Mouse (Mus musculus) brown adipose tissue, adult 24 weeks (tissue): Measurements from ENCODE around the gene Gsta2. TPM values are rescaled to one million over a fixed set of nuclear protein-coding genes. Genes with fewer than 3 reads are reported as not detected.
"Not testable (repeated sequence)": the region's sequence is repeated elsewhere in the genome, so short reads cannot be mapped to it uniquely, and the experiment has no call there.

Experiments
- H3K27ac ChIP-seq: fragments of 200-500 bp; replicated peaks from 2 replicates; pipeline ENCODE4 v1.5.1; 2012; ENCODE audit warnings: low read depth, mild to moderate bottlenecking, low read length
- H3K4me1 ChIP-seq: fragments of 200-500 bp; 2 replicates; pipeline ENCODE4 v1.6.1; 2012; ENCODE audit warnings: low read length, mixed read lengths; ENCODE audit not compliant: control insufficient read depth, insufficient read depth, insufficient read length
- H3K4me3 ChIP-seq: fragments of 200-500 bp; 2 replicates; pipeline ENCODE4 v1.5.1; 2012; ENCODE audit warnings: low read depth, mild to moderate bottlenecking, low read length, moderate library complexity; ENCODE audit not compliant: insufficient read depth
- polyA plus RNA-seq: library from polyadenylated mRNA; stranded (reverse); fragments of >200 nt; gene quantifications from 2 replicates; pipeline ENCODE4 v1.2.4, GENCODE M21; 2012; ENCODE audit not compliant: missing spikeins, insufficient read depth, insufficient read length

Gene Gsta2
- polyA plus RNA-seq, 1 experiment: not detected

DNA sequence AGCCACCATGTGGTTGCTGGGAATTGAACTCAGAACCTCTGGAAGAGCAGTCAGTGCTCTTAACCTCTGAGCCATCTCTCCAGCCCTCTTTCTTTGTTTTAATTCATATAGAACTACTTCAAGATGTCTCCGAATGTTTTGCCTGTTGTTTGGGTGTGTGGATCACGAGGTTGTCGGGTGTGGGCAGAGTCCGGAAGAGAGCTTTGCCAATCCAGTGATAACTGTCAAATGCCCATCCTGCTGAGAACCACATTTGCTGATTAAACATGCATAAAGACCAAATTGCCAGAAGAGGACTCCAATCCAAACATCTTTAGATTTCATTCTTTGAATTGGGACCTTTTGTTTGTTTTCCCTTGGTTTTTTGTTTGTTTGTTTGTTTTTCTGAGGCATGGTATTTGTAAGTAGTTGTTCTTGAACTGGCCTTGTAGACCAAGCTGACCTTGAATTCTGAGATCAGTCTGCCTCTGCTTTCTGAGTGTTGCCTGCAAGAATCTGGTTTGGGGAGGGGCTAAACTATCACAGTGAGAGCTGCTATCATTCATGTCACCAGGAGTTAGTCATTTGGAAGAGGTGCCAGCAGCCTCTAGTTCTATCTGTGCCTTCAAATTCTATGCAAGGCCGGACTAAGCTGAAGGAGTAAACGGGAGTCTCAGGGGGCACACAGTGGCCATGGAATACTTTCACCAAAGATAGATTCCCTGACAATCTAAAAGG is 3.9 kb downstream of the Gsta2 start:
- H3K4me3 ChIP-seq: no peak overlapping the region
- no peak overlapping the region for H3K27ac ChIP-seq
- no peaks in the 10 kb centered on the region for H3K4me1 ChIP-seq

GRCm38 (mm10) chr9:78350007-78350406 is 5.6 kb downstream of the Gsta2 start:
- H3K4me1 ChIP-seq, H3K4me3 ChIP-seq, H3K27ac ChIP-seq: not testable (repeated sequence)

DNA sequence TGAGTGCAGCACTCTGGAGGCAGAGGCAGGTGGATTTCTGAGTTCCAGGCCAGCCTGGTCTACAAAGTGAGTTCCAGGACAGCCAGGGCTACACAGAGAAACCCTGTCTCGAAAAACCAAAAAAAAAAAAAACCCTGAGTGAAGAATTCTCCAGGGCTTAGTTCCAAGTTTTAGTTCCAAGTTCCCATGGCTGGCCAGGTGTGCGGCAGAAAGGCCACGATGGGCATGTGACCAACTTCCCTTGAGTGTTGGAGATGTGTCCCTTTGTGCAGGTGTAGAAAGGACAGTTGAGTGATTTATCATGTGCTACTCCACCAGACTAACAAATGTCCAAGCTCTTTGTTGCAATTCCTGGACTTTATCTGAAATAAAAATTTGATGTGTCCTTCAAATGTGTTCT is 6.4 kb downstream of the Gsta2 start:
- not testable (repeated sequence) for H3K27ac ChIP-seq

DNA sequence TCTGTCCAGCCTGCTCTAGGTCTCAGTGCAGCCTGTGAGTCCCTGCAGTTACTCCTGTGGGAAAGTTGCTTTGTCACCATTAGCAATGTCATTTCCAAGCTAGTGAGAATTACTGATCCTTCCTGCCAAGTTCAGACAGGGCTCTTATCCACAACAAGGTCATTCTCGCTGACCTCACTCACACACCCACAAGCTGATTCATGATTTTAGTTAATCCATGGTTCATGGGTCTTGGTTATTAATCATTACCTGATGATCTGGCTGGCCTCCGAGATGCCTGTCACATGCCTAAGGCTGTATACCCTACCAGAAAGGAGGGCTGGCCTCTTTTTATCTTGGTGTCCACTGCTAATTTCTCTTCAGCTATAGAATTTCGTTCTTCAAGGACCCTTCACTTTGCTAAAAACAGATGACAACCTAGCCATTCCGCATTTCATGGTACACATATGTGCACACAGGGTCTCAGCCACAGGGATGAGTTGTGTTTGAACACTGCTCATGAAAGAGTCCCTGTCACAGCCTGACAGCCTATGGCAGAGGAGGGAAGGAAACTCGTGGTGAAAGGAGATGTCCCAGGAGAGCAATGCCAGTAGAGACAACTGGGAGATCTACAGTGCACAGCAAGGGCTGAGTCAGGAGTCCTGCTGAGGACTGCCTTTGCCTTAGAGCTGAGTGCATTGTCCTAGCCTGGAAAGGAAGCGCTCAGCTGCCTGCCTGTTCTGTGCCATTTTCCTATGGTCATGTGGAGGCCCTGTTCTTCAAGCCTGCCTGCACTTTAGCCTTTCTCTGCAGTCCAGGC is 7.2 kb downstream of the Gsta2 start:
- not testable (repeated sequence) for H3K27ac ChIP-seq, H3K4me1 ChIP-seq, H3K4me3 ChIP-seq

More for the DNA sequence above, 6.4 kb downstream of the Gsta2 start:
- not testable (repeated sequence) for H3K4me3 ChIP-seq, H3K4me1 ChIP-seq

- H3K4me1 ChIP-seq: no peaks in the 10 kb centered on the region
- no peak overlapping the region for H3K4me3 ChIP-seq
- no peak overlapping the region for H3K27ac ChIP-seq
These were observed 8.6 kb downstream of the Gsta2 start for GRCm38 (mm10) chr9:78347004-78347403.

DNA sequence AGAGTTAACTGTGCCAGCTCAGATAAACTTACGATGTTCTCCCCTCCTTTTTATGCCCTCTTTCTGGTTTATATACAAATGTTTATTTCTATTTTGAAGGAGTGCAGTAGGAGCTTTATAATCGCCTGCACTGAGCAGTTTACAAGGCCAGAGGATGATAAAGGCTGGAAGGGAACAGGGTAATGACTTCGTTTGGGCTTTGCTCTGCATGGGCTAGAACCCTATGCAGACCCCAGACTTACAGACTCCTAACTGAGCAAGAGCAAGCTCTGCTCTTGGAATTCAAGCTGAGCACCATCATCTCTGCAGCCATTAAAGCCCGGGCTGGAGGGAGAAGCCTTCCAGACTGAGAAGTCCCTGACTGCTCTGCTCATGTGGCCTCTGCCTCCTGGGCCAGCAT is 10.4 kb downstream of the Gsta2 start:
- not testable (repeated sequence) for H3K27ac ChIP-seq, H3K4me1 ChIP-seq, H3K4me3 ChIP-seq

GRCm38 (mm10) chr9:78343055-78343454 is 12.5 kb downstream of the Gsta2 start:
- H3K4me3 ChIP-seq, H3K4me1 ChIP-seq, H3K27ac ChIP-seq: not testable (repeated sequence)

GRCm38 (mm10) chr9:78342494-78342893 is 13.1 kb downstream of the Gsta2 start:
- H3K4me3 ChIP-seq, H3K27ac ChIP-seq, H3K4me1 ChIP-seq: not testable (repeated sequence)

DNA sequence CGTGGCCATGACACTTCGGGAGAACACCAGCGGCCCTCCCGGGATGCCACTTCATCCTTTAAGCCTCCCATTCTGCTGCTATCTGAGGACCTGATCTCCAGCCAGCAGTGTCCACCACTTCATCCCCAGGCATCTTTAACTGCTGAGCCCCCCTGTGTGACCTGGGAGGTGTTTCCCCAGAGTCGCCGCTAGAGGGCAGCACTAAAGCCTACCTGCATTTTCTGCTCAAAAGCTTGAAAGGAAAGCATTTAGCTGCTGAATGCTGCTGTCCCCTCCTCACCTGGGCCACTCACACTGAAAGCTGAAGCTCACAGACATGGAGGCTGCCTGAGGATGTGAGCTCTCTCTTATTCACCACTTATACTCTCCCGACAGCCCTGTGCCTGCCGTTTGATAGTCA is 15.3 kb downstream of the Gsta2 start:
- H3K27ac ChIP-seq, H3K4me1 ChIP-seq, H3K4me3 ChIP-seq: not testable (repeated sequence)

GRCm38 (mm10) chr9:78337050-78337449 is 18.5 kb downstream of the Gsta2 start:
- H3K27ac ChIP-seq, H3K4me3 ChIP-seq, H3K4me1 ChIP-seq: not testable (repeated sequence)

GRCm38 (mm10) chr9:78327289-78327688 is 28.3 kb downstream of the Gsta2 start, which contains the start of gene Omt2b:
Gene Omt2b (plus strand): TSS chr9:78327589.
- H3K4me1 ChIP-seq, H3K27ac ChIP-seq, H3K4me3 ChIP-seq: not testable (repeated sequence)

DNA sequence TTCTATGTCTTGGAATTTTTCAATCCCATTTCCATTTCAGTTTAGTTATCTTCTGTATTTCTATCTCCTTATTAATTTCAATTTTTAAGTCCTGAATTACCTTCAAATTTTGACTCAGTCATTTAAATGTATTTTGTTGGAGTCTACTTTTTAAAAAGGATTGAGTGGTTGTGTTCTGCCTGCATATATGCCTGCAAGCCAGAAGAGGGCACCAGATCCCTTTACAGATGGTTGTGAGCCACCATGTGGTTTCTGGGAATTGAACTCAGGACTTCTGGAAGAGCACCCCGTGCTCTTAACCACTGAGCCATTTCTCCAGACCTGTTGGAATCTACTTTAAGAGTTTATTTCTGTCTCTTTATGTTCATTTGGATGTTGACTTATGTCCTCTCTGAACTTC is 36.1 kb downstream of the Gsta2 start:
- H3K4me3 ChIP-seq: no peak overlapping the region
- H3K27ac ChIP-seq: no peak overlapping the region
- H3K4me1 ChIP-seq: no peaks in the 10 kb centered on the region

DNA sequence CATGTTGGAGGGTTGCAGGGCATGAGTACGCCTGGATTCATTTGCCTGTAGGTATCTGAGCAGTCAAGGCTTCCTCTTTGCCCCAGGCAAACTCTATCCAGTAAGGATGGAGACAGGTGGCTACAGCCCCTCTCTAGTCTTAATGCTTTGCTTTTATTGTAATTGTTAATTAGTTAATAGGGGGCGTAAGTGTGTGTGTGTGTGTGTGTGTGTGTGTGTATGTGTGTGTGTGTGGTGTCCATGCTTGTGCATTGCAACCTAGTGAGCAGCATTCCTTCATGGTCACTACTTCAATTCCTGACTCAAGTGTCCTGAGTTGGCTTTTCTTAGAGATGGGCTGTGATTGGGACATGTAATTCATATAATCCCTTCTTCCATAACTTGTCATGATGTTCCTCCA is 40.9 kb downstream of the Gsta2 start, which contains the start of gene Omt2a:
TSS of gene Omt2a (minus strand) at position 101 of the 400 bp plus-strand sequence.
- H3K27ac ChIP-seq: no peak within 1 kb of the TSS
- H3K4me1 ChIP-seq: no peaks in the 10 kb centered on the region
- no peak within 1 kb of the TSS for H3K4me3 ChIP-seq

- not testable (repeated sequence) for H3K4me3 ChIP-seq, H3K27ac ChIP-seq, H3K4me1 ChIP-seq
These were observed 47.5 kb downstream of the Gsta2 start for GRCm38 (mm10) chr9:78308122-78308521.

DNA sequence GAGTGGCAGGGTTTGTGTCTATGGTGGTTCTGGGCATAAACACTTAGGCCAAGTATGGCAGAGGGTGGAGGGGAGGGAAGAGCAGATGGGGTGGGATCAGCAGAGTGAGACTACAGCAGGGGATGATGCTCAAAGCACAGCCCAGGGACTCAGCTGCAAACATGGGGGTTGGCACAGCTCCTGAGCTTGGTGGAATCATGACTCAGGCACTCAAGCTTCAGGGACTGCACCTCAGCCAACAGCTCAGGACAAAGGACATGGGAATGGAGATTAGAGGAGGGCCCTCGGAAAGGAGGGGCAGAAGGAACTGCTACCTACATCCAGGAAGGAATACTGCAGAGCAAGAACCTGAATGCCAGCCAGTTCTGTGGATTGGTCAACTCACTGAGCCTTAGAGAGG is 56.4 kb downstream of the Gsta2 start:
- H3K27ac ChIP-seq, H3K4me1 ChIP-seq, H3K4me3 ChIP-seq: not testable (repeated sequence)

DNA sequence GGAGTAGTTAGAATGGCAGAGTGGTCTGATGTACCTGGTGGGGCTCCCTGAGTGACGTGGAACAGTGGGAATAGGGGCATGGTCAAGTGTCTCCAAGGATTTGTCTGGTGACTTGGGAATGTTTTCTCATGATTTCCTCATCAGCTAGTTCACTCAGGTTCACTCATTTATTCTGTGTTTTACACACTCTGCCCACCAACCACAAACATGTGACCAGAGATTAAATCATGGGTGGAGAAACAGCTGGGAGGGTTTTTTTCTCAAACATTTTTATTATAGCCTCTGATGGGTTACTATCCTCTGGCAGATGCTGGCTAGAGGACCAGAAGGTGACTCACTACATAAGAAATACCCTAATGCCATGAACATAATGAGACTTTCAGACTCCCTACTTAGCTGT is 57.4 kb downstream of the Gsta2 start:
- no peaks in the 10 kb centered on the region for H3K4me1 ChIP-seq
- no peak overlapping the region for H3K4me3 ChIP-seq
- H3K27ac ChIP-seq: no peak overlapping the region
